Mouse (Mus musculus): ENCODE results near the gene Ms4a15. TPM values are rescaled to one million over a fixed set of nuclear protein-coding genes. Genes with fewer than 3 reads are reported as not detected.

The Ms4a15 gene
- not detected in 2 replicates for polyA plus RNA-seq (2014; fragmentation: Nextera tagmentation; extraction: Ambion mirVana)

- 86% methylated on average over 7 of the region's 7 CpGs for WGBS
Observed at GRCm38 (mm10) chr19:10993150-10993549, at the start of gene Ms4a15. Gene Ms4a15 (minus strand): TSS chr19:10993250.

GRCm38 (mm10) chr19:11037570-11037969 is 44.5 kb upstream of the Ms4a15 start:
- no peaks in the 10 kb centered on the region for H3K27me3 ChIP-seq (ENCODE audit: control insufficient read depth, insufficient read depth, low read length)
- no peak overlapping the region for H3K4me3 ChIP-seq (ENCODE audit: low read depth, low read length)
- no peak overlapping the region for H3K9ac ChIP-seq (ENCODE audit: low read length)
- no peak overlapping the region for H3K4me2 ChIP-seq
- ATAC-seq (ENCODE audit: low FRiP score) (no peak), DNase-seq (ENCODE audit: low spot score, missing footprints) (no peak)
- H3K36me3 ChIP-seq (ENCODE audit: control insufficient read depth, insufficient read depth, low read length) = no peaks in the 10 kb centered on the region
- no peaks in the 10 kb centered on the region for H3K4me1 ChIP-seq (ENCODE audit: control insufficient read depth, insufficient read depth, low read length)
- no peak overlapping the region for H3K27ac ChIP-seq (ENCODE audit: low read depth, low read length)
- no peaks in the 10 kb centered on the region for H3K9me3 ChIP-seq (ENCODE audit: control insufficient read depth, low read length)

More at GRCm38 (mm10) chr19:10993150-10993549, at the start of gene Ms4a15:
- no peak within 1 kb of the TSS for H3K4me2 ChIP-seq
- DNase-seq (ENCODE audit: low spot score, missing footprints) (no peak), ATAC-seq (ENCODE audit: low FRiP score) (no peak)
- H3K4me3 ChIP-seq (ENCODE audit: low read depth, low read length) = no peak within 1 kb of the TSS
- no peaks in the 10 kb centered on the region for H3K9me3 ChIP-seq (ENCODE audit: control insufficient read depth, low read length)
- H3K4me1 ChIP-seq (ENCODE audit: control insufficient read depth, insufficient read depth, low read length) = no peaks in the 10 kb centered on the region
- no peaks in the 10 kb centered on the region for H3K27me3 ChIP-seq (ENCODE audit: control insufficient read depth, insufficient read depth, low read length)
- H3K27ac ChIP-seq (ENCODE audit: low read depth, low read length) = no peak within 1 kb of the TSS
- no peaks in the 10 kb centered on the region for H3K36me3 ChIP-seq (ENCODE audit: control insufficient read depth, insufficient read depth, low read length)
- H3K9ac ChIP-seq (ENCODE audit: low read length) = no peak within 1 kb of the TSS

GRCm38 (mm10) chr19:11022382-11022781 is 29.3 kb upstream of the Ms4a15 start:
- Histone ChIP-seq H3K27me3 (ENCODE audit: control insufficient read depth, insufficient read depth, low read length) (no peaks in the 10 kb centered on the region), H3K9ac (ENCODE audit: low read length) (no peak overlapping the region), H3K4me1 (ENCODE audit: control insufficient read depth, insufficient read depth, low read length) (no peaks in the 10 kb centered on the region), H3K9me3 (ENCODE audit: control insufficient read depth, low read length) (no peaks in the 10 kb centered on the region), H3K27ac (ENCODE audit: low read depth, low read length) (no peak overlapping the region), H3K4me3 (ENCODE audit: low read depth, low read length) (no peak overlapping the region), H3K36me3 (ENCODE audit: control insufficient read depth, insufficient read depth, low read length) (no peaks in the 10 kb centered on the region), H3K4me2 (no peak overlapping the region)
- DNase-seq (ENCODE audit: low spot score, missing footprints) = no peak
- no peak for ATAC-seq (ENCODE audit: low FRiP score)

- ATAC-seq (ENCODE audit: low FRiP score) = no peak
Observed at GRCm38 (mm10) chr19:11017891-11018290, 24.8 kb upstream of the Ms4a15 start, which contains the start of gene Ms4a18. Gene Ms4a18 (minus strand): TSS chr19:11018031.

GRCm38 (mm10) chr19:11017251-11017650 is 24.2 kb upstream of the Ms4a15 start:
- H3K4me3 ChIP-seq (ENCODE audit: low read depth, low read length) = no peak overlapping the region
- H3K36me3 ChIP-seq (ENCODE audit: control insufficient read depth, insufficient read depth, low read length) = no peaks in the 10 kb centered on the region
- H3K4me1 ChIP-seq (ENCODE audit: control insufficient read depth, insufficient read depth, low read length) = no peaks in the 10 kb centered on the region
- ATAC-seq (ENCODE audit: low FRiP score) (no peak), DNase-seq (ENCODE audit: low spot score, missing footprints) (no peak)
- no peak overlapping the region for H3K27ac ChIP-seq (ENCODE audit: low read depth, low read length)
- no peaks in the 10 kb centered on the region for H3K27me3 ChIP-seq (ENCODE audit: control insufficient read depth, insufficient read depth, low read length)
- WGBS = 86% methylated on average over 2 of the region's 2 CpGs
- H3K4me2 ChIP-seq = no peak overlapping the region
- no peaks in the 10 kb centered on the region for H3K9me3 ChIP-seq (ENCODE audit: control insufficient read depth, low read length)
- H3K9ac ChIP-seq (ENCODE audit: low read length) = no peak overlapping the region

More at GRCm38 (mm10) chr19:11017891-11018290, 24.8 kb upstream of the Ms4a15 start, which contains the start of gene Ms4a18:
- no peak within 1 kb of the TSS for H3K9ac ChIP-seq (ENCODE audit: low read length)
- H3K27ac ChIP-seq (ENCODE audit: low read depth, low read length) = no peak within 1 kb of the TSS
- H3K36me3 ChIP-seq (ENCODE audit: control insufficient read depth, insufficient read depth, low read length) = no peaks in the 10 kb centered on the region
- H3K27me3 ChIP-seq (ENCODE audit: control insufficient read depth, insufficient read depth, low read length) = no peaks in the 10 kb centered on the region
- H3K9me3 ChIP-seq (ENCODE audit: control insufficient read depth, low read length) = no peaks in the 10 kb centered on the region
- no peak within 1 kb of the TSS for H3K4me3 ChIP-seq (ENCODE audit: low read depth, low read length)
- no peaks in the 10 kb centered on the region for H3K4me1 ChIP-seq (ENCODE audit: control insufficient read depth, insufficient read depth, low read length)
- WGBS = 80% methylated on average over 3 of the region's 3 CpGs
- no peak for DNase-seq (ENCODE audit: low spot score, missing footprints)
- no peak within 1 kb of the TSS for H3K4me2 ChIP-seq

GRCm38 (mm10) chr19:11015998-11016397 is 22.9 kb upstream of the Ms4a15 start:
- no peak overlapping the region for H3K9ac ChIP-seq (ENCODE audit: low read length)
- no peaks in the 10 kb centered on the region for H3K9me3 ChIP-seq (ENCODE audit: control insufficient read depth, low read length)
- DNase-seq (ENCODE audit: low spot score, missing footprints) = no peak
- no peak overlapping the region for H3K4me2 ChIP-seq
- no peak overlapping the region for H3K27ac ChIP-seq (ENCODE audit: low read depth, low read length)
- ATAC-seq (ENCODE audit: low FRiP score) = no peak
- WGBS = 78% methylated on average over 1 of the region's 1 CpGs
- no peak overlapping the region for H3K4me3 ChIP-seq (ENCODE audit: low read depth, low read length)
- H3K27me3 ChIP-seq (ENCODE audit: control insufficient read depth, insufficient read depth, low read length) = no peaks in the 10 kb centered on the region
- no peaks in the 10 kb centered on the region for H3K4me1 ChIP-seq (ENCODE audit: control insufficient read depth, insufficient read depth, low read length)
- no peaks in the 10 kb centered on the region for H3K36me3 ChIP-seq (ENCODE audit: control insufficient read depth, insufficient read depth, low read length)

- Histone ChIP-seq H3K4me3 (ENCODE audit: low read depth, low read length) (no peak overlapping the region), H3K36me3 (ENCODE audit: control insufficient read depth, insufficient read depth, low read length) (no peaks in the 10 kb centered on the region), H3K9ac (ENCODE audit: low read length) (no peak overlapping the region), H3K4me2 (no peak overlapping the region), H3K27ac (ENCODE audit: low read depth, low read length) (no peak overlapping the region), H3K9me3 (ENCODE audit: control insufficient read depth, low read length) (no peaks in the 10 kb centered on the region), H3K27me3 (ENCODE audit: control insufficient read depth, insufficient read depth, low read length) (no peaks in the 10 kb centered on the region), H3K4me1 (ENCODE audit: control insufficient read depth, insufficient read depth, low read length) (no peaks in the 10 kb centered on the region)
- ATAC-seq (ENCODE audit: low FRiP score) (no peak), DNase-seq (ENCODE audit: low spot score, missing footprints) (no peak)
Observed at GRCm38 (mm10) chr19:11015468-11015867, 22.4 kb upstream of the Ms4a15 start.

- H3K9ac ChIP-seq (ENCODE audit: low read length) = no peak overlapping the region
- DNase-seq (ENCODE audit: low spot score, missing footprints) (no peak), ATAC-seq (ENCODE audit: low FRiP score) (no peak)
- H3K27ac ChIP-seq (ENCODE audit: low read depth, low read length) = no peak overlapping the region
- H3K4me1 ChIP-seq (ENCODE audit: control insufficient read depth, insufficient read depth, low read length) = no peaks in the 10 kb centered on the region
- no peaks in the 10 kb centered on the region for H3K27me3 ChIP-seq (ENCODE audit: control insufficient read depth, insufficient read depth, low read length)
- H3K9me3 ChIP-seq (ENCODE audit: control insufficient read depth, low read length) = no peaks in the 10 kb centered on the region
- no peak overlapping the region for H3K4me2 ChIP-seq
- no peaks in the 10 kb centered on the region for H3K36me3 ChIP-seq (ENCODE audit: control insufficient read depth, insufficient read depth, low read length)
- H3K4me3 ChIP-seq (ENCODE audit: low read depth, low read length) = no peak overlapping the region
Observed at GRCm38 (mm10) chr19:10991911-10992310, 1.1 kb downstream of the Ms4a15 start.

- Histone ChIP-seq H3K36me3 (ENCODE audit: control insufficient read depth, insufficient read depth, low read length) (no peaks in the 10 kb centered on the region), H3K4me3 (ENCODE audit: low read depth, low read length) (no peak overlapping the region), H3K27me3 (ENCODE audit: control insufficient read depth, insufficient read depth, low read length) (no peaks in the 10 kb centered on the region), H3K9me3 (ENCODE audit: control insufficient read depth, low read length) (no peaks in the 10 kb centered on the region), H3K4me1 (ENCODE audit: control insufficient read depth, insufficient read depth, low read length) (no peaks in the 10 kb centered on the region), H3K9ac (ENCODE audit: low read length) (no peak overlapping the region), H3K27ac (ENCODE audit: low read depth, low read length) (no peak overlapping the region), H3K4me2 (no peak overlapping the region)
- DNase-seq (ENCODE audit: low spot score, missing footprints) (no peak), ATAC-seq (ENCODE audit: low FRiP score) (no peak)
- WGBS = 62% methylated on average over 1 of the region's 1 CpGs
Observed at GRCm38 (mm10) chr19:10990751-10991150, 2.3 kb downstream of the Ms4a15 start.

GRCm38 (mm10) chr19:10988563-10988962 is 4.5 kb downstream of the Ms4a15 start:
- Histone ChIP-seq H3K27me3 (ENCODE audit: control insufficient read depth, insufficient read depth, low read length) (no peaks in the 10 kb centered on the region), H3K36me3 (ENCODE audit: control insufficient read depth, insufficient read depth, low read length) (no peaks in the 10 kb centered on the region), H3K4me3 (ENCODE audit: low read depth, low read length) (no peak overlapping the region), H3K4me2 (no peak overlapping the region), H3K4me1 (ENCODE audit: control insufficient read depth, insufficient read depth, low read length) (no peaks in the 10 kb centered on the region), H3K9me3 (ENCODE audit: control insufficient read depth, low read length) (no peaks in the 10 kb centered on the region), H3K27ac (ENCODE audit: low read depth, low read length) (no peak overlapping the region), H3K9ac (ENCODE audit: low read length) (no peak overlapping the region)
- ATAC-seq (ENCODE audit: low FRiP score) = no peak
- DNase-seq (ENCODE audit: low spot score, missing footprints) = no peak
- 90% methylated on average over 1 of the region's 1 CpGs for WGBS
